Mouse (Mus musculus): ENCODE measurements at regions not wholly inside any gene's neighbourhood (a gene's known extent, or its start where the extent isn't known, plus 50 kb on each side); places are given as distances from the start of the nearest gene placed in this dataset.

GRCm38 (mm10) chr3:38663670-38664494, 179.2 kb upstream of the Ankrd50 start:
- WGBS: 92% methylated on average over 17 of the region's 17 CpGs
- Histone ChIP-seq H3K4me1 (replicated peaks; ENCODE audit: control insufficient read depth, insufficient read depth, low read length) (no peaks in the 10 kb centered on the region), H3K4me3 (ENCODE audit: control insufficient read depth, insufficient read depth, low read length) (no peak overlapping the region), H3K27me3 (ENCODE audit: control insufficient read depth, insufficient read depth, low read length) (no peaks in the 10 kb centered on the region), H3K27ac (ENCODE audit: control insufficient read depth, insufficient read depth, low read length) (no peak overlapping the region), H3K36me3 (ENCODE audit: control insufficient read depth, insufficient read depth, low read length) (no peaks in the 10 kb centered on the region)
- TF ChIP-seq POLR2A (IDR thresholded peaks at IDR 0.05; ENCODE audit: control insufficient read depth, extremely low read depth, insufficient read depth, low read length, poor library complexity) (no peak), CTCF (IDR thresholded peaks at IDR 0.05; ENCODE audit: borderline replicate concordance, control insufficient read depth, extremely low read depth, insufficient read depth, low read length, poor library complexity) (no peak)
- no peak for DNase-seq

GRCm38 (mm10) chr3:38663023-38663422, 178.4 kb upstream of the Ankrd50 start:
- H3K36me3 ChIP-seq (ENCODE audit: control insufficient read depth, insufficient read depth, low read length): no peaks in the 10 kb centered on the region
- WGBS: 79% methylated on average over 5 of the region's 5 CpGs
- no peaks in the 10 kb centered on the region for H3K27me3 ChIP-seq (ENCODE audit: control insufficient read depth, insufficient read depth, low read length)
- TF ChIP-seq POLR2A (IDR thresholded peaks at IDR 0.05; ENCODE audit: control insufficient read depth, extremely low read depth, insufficient read depth, low read length, poor library complexity) (no peak), CTCF (IDR thresholded peaks at IDR 0.05; ENCODE audit: borderline replicate concordance, control insufficient read depth, extremely low read depth, insufficient read depth, low read length, poor library complexity) (peak; percentile 39; the same call in 1 of the 2 replicates)
- no peak overlapping the region for H3K4me3 ChIP-seq (ENCODE audit: control insufficient read depth, insufficient read depth, low read length)
- peaks cover 6% of the 10 kb centered on the region for H3K4me1 ChIP-seq (replicated peaks; ENCODE audit: control insufficient read depth, insufficient read depth, low read length)
- no peak overlapping the region for H3K27ac ChIP-seq (ENCODE audit: control insufficient read depth, insufficient read depth, low read length)
- DNase-seq: peak; percentile 40

- Histone ChIP-seq H3K36me3 (ENCODE audit: control insufficient read depth, insufficient read depth, low read length) (no peaks in the 10 kb centered on the region), H3K4me3 (ENCODE audit: control insufficient read depth, insufficient read depth, low read length) (no peak overlapping the region), H3K27ac (ENCODE audit: control insufficient read depth, insufficient read depth, low read length) (no peak overlapping the region), H3K27me3 (ENCODE audit: control insufficient read depth, insufficient read depth, low read length) (no peaks in the 10 kb centered on the region), H3K4me1 (replicated peaks; ENCODE audit: control insufficient read depth, insufficient read depth, low read length) (peaks cover 10% of the 10 kb centered on the region)
- no peak for DNase-seq
- no peak for TF ChIP-seq POLR2A (IDR thresholded peaks at IDR 0.05; ENCODE audit: control insufficient read depth, extremely low read depth, insufficient read depth, low read length, poor library complexity)
- no peak for TF ChIP-seq CTCF (IDR thresholded peaks at IDR 0.05; ENCODE audit: borderline replicate concordance, control insufficient read depth, extremely low read depth, insufficient read depth, low read length, poor library complexity)
- WGBS: 97% methylated on average over 1 of the region's 1 CpGs
Observed at GRCm38 (mm10) chr3:38656790-38657189, 172.1 kb upstream of the Ankrd50 start.

- H3K27me3 ChIP-seq (ENCODE audit: control insufficient read depth, insufficient read depth, low read length): no peaks in the 10 kb centered on the region
- 93% methylated on average over 4 of the region's 4 CpGs for WGBS
- TF ChIP-seq CTCF (IDR thresholded peaks at IDR 0.05; ENCODE audit: borderline replicate concordance, control insufficient read depth, extremely low read depth, insufficient read depth, low read length, poor library complexity): no peak
- DNase-seq: no peak
- H3K4me3 ChIP-seq (ENCODE audit: control insufficient read depth, insufficient read depth, low read length): no peak overlapping the region
- no peak overlapping the region for H3K27ac ChIP-seq (ENCODE audit: control insufficient read depth, insufficient read depth, low read length)
- no peaks in the 10 kb centered on the region for H3K36me3 ChIP-seq (ENCODE audit: control insufficient read depth, insufficient read depth, low read length)
- H3K4me1 ChIP-seq (replicated peaks; ENCODE audit: control insufficient read depth, insufficient read depth, low read length): peaks cover 10% of the 10 kb centered on the region
Observed at GRCm38 (mm10) chr3:38653928-38654327, 169.3 kb upstream of the Ankrd50 start.

GRCm38 (mm10) chr3:38652985-38653685, 168.5 kb upstream of the Ankrd50 start:
- Histone ChIP-seq H3K36me3 (ENCODE audit: control insufficient read depth, insufficient read depth, low read length) (no peaks in the 10 kb centered on the region), H3K4me1 (replicated peaks; ENCODE audit: control insufficient read depth, insufficient read depth, low read length) (peaks cover 5% of the 10 kb centered on the region), H3K27me3 (ENCODE audit: control insufficient read depth, insufficient read depth, low read length) (no peaks in the 10 kb centered on the region), H3K4me3 (ENCODE audit: control insufficient read depth, insufficient read depth, low read length) (no peak overlapping the region), H3K27ac (ENCODE audit: control insufficient read depth, insufficient read depth, low read length) (no peak overlapping the region)
- TF ChIP-seq CTCF (IDR thresholded peaks at IDR 0.05; ENCODE audit: borderline replicate concordance, control insufficient read depth, extremely low read depth, insufficient read depth, low read length, poor library complexity) (no peak), POLR2A (IDR thresholded peaks at IDR 0.05; ENCODE audit: control insufficient read depth, extremely low read depth, insufficient read depth, low read length, poor library complexity) (no peak)
- DNase-seq: no peak
- 88% methylated on average over 5 of the region's 5 CpGs for WGBS

GRCm38 (mm10) chr3:38650176-38650575, 165.5 kb upstream of the Ankrd50 start:
- WGBS: 89% methylated on average over 4 of the region's 4 CpGs
- Histone ChIP-seq H3K27me3 (ENCODE audit: control insufficient read depth, insufficient read depth, low read length) (no peaks in the 10 kb centered on the region), H3K36me3 (ENCODE audit: control insufficient read depth, insufficient read depth, low read length) (no peaks in the 10 kb centered on the region), H3K4me3 (ENCODE audit: control insufficient read depth, insufficient read depth, low read length) (no peak overlapping the region), H3K27ac (ENCODE audit: control insufficient read depth, insufficient read depth, low read length) (no peak overlapping the region), H3K4me1 (replicated peaks; ENCODE audit: control insufficient read depth, insufficient read depth, low read length) (no peaks in the 10 kb centered on the region)
- no peak for DNase-seq
- no peak for TF ChIP-seq CTCF (IDR thresholded peaks at IDR 0.05; ENCODE audit: borderline replicate concordance, control insufficient read depth, extremely low read depth, insufficient read depth, low read length, poor library complexity)
- TF ChIP-seq POLR2A (IDR thresholded peaks at IDR 0.05; ENCODE audit: control insufficient read depth, extremely low read depth, insufficient read depth, low read length, poor library complexity): no peak

All from thymus, adult 2 months (tissue).